Mouse (Mus musculus): Measurements from ENCODE around the gene Eva1a.

The Eva1a gene

GRCm38 (mm10) chr6:82040834-82041487 lies at the start of gene Eva1a:
Gene Eva1a, plus strand, starts transcription at chr6:82041043.
- DNase-seq (ENCODE audit: low spot score) = no peak

- no peak for DNase-seq (ENCODE audit: low spot score)
These were observed 28.5 kb upstream of the Eva1a start for GRCm38 (mm10) chr6:82012392-82012791.

GRCm38 (mm10) chr6:82021074-82021473 lies 19.8 kb upstream of the Eva1a start:
- no peak for DNase-seq (ENCODE audit: low spot score)

DNA sequence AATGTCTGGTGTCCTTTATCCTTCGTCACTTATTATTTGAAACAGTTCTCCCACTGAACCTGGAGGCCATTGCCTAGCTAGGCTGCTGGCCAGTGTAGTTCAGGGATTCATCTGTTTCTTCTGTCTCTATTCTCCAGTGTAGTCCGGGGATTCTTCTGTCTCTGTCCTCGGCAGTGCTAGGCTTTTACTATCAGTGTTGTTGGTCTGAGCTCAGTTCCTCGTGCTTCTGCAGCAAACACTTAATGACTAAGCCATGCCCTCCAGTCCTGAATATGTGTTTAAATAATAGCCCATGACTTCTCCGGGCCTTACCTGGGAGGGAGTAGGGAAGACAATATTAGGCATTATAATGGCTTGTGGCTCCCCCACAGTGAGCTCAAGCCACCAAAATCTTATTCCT lies 19.3 kb upstream of the Eva1a start:
- DNase-seq (ENCODE audit: low spot score) = no peak

DNA sequence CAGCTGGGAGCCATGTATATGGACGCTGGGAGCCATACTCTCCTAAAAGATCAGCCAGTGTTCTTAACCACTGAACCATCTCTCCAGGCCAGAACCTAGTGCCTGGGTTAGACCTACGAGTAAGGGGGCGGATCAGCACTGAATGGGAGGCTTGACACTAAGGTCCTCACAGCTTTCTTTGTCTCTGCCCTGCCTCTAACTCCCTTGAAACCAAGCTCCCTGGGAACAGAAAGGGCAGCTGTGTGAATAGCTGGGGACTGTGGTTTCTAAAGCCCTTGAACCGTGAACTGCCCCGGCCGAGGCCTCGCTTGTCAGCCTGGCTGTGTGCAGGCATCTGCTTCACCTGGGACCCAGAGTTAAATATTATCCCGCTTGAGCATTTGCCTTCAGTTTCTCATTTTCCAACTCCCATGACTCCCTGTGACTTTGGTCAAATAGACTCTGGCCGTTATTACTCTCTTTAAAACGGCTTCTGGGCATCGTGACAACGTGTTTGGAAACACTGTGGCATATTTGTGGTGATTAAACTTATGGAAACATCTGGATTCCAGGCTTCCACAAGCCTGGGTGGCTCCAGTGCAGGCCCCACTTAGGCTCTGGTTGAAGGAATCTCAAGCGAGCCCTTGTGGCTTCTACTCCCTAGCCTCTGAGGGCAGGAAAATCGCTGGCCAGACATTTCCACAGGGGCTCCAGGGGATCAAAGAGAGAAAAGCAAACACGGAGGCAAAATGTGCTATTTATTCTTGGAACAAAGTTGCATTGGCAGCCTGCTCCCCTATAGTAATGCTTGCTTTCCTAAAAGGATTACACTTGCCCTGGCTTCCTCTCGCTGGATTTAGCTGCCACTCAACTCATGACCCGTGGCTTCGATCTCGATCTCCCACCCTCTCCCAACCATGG lies 11.0 kb upstream of the Eva1a start:
- DNase-seq (ENCODE audit: low spot score) = no peak

DNA sequence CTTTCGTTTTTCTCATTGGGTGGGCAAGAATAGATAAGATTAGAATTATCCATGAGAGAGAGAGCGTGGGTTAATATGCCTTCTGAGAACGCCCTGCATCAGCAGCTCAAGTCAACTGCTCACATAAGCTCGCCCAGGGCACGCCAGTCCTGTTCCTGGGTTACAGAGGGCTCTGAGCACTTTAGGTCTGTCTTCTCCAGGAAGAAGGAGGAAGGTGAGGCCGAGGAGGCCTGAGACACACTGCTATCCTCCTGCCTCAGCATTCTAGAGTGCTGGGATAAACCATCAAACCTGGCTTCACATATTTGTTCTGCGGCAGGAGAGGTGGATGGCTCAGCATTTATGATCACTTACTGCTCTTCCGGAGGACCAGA lies 10.3 kb upstream of the Eva1a start:
- DNase-seq (ENCODE audit: low spot score) = no peak

DNA sequence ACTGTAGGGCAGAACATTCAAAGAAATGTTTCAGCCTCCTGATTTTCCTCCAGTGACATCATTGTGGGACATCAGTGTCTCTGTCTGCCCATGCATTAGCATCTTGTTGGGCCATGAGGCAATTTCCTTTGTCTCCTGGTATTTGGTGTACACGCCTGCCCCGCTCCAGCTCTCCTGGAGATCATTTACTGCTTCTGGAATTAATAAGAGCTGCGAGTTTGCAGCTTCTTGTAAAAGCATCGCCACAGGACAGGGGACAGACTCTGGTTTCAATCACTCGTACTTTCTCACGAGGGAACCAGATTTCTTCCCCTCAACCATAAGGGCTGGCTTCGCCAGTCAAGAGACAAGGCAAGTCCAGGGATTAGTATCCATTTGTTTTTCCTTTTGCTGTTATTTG lies 3.6 kb upstream of the Eva1a start:
- no peak for DNase-seq (ENCODE audit: low spot score)

GRCm38 (mm10) chr6:82039193-82039592 lies 1.6 kb upstream of the Eva1a start:
- no peak for DNase-seq (ENCODE audit: low spot score)

DNA sequence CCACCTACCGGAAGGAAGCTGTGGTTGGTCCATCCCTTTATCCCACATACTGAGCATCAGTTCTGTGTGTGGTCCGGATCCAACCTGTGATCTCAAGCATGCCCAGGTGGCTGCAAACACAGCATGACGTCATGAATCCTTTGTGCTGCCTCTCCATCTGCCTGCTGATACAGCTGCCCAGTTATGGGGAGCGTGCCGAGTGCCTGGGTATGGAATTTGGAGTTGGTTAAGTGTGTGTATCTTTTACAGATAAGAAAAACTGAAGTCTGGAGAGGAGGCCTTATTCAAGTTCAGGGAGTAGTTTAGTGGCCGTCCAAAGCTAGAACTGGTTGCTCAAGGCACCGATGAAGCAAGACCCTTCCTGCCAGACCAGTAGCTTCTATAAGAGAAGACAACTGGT lies 875 bp upstream of the Eva1a start:
- DNase-seq (ENCODE audit: low spot score) = no peak

- DNase-seq (ENCODE audit: low spot score) = peak; percentile 33
These were observed 849 bp downstream of the Eva1a start for GRCm38 (mm10) chr6:82041488-82042295.

DNA sequence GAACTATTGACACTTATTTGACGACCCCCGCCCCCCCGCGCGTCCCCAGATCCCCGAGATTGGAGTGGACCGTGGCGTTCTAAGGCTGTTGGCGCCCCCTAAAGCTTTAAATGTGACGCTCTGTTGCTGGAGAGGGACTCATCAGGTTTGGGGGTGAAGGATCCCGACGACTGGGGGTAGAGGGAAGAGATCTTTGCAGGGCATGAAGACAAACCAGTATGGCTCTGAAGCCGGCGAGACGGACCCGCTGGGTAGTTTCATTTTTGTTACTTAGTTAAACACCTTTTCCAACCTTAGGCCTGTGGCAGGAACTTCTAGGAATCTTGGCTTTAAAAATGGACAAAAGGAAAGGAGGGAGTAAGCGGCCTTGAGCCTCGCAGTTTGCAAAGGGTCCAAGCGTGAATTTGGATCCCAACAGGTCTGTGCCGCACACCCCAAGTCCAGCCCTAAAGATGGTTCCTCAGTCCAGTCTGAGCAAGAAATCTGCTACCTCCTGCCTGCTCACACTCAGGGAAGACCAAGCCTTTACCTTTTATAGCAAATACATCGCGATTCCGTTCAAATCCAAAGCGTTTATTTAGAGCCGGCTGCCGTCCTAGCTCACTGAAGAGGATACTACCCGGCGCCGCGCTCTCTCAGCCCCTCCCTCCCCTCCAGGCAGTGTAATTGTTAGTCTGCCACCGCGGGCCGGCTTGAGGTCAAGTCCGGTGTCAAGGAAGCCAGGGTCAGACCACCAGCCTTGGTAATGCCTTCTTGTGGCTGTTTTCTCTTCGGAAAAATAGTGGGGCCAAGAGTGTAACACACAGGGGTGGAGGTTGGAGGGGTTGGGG lies 1.7 kb downstream of the Eva1a start:
- DNase-seq (ENCODE audit: low spot score) = peak; percentile 39

DNA sequence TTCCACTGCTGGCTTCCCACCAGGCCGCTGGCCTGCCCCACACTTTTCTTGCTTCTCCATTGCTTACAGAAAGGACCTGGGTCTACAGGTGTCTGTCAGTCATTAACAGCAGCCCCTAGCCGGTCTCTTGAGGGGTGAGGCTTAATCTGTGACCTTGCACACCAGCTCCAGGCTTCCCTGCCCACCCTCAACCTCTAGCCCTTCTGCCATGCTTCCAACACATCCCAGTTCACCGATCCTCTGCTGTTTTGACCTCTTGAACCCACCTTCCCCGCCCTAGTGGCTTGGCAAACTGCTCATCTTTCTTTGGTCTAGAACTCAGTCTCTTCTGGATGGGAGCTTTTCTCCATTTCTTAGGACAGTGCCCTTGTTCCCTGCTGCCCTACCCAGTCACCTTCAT lies 2.8 kb downstream of the Eva1a start:
- no peak for DNase-seq (ENCODE audit: low spot score)

DNA sequence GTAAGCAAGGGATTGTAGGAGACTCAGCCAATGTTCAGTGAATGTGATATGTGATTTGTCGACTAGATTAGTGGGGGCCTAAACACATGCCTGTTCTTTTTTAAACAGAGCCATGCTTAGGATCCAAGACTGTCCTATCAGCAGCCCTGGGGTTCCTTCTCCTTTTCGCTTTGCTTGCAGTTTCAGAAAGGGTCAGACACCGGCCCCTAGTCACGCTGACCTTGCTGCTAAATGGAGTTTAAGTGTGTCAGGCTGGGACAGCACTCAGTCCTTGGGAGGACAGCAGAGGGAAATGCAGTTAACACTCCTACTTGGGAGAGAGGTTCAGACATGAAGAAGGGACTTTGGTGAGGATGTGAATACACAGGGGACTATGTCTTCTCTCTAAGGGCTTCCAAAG lies 3.7 kb downstream of the Eva1a start:
- DNase-seq (ENCODE audit: low spot score) = no peak

GRCm38 (mm10) chr6:82047977-82048376 lies 7.1 kb downstream of the Eva1a start:
- DNase-seq (ENCODE audit: low spot score) = no peak

- DNase-seq (ENCODE audit: low spot score) = no peak
These were observed 9.4 kb downstream of the Eva1a start for GRCm38 (mm10) chr6:82050201-82050600.

GRCm38 (mm10) chr6:82051569-82051968 lies 10.7 kb downstream of the Eva1a start:
- DNase-seq (ENCODE audit: low spot score) = no peak

- DNase-seq (ENCODE audit: low spot score) = no peak
These were observed 11.3 kb downstream of the Eva1a start for GRCm38 (mm10) chr6:82052047-82052725.

GRCm38 (mm10) chr6:82052726-82053118 lies 11.9 kb downstream of the Eva1a start:
- DNase-seq (ENCODE audit: low spot score) = no peak

DNA sequence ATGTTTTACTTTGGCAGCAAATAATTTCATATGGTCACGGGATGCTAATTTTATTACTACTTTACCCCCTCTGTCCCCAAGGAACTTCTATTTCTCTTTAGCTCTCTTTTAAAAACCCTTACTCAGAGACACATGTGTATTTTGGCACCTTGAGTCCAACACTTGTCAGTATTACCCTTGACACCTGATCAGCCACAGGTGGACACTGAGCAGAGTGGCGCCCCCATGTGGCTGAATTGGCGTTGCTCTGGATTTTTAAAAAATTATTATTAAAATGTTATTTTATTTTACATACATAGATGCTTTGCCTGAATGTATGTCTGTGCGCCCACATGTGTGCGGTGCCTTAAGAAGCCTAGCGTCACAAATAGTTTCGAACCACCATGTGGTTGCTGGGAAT lies 14.0 kb downstream of the Eva1a start:
- DNase-seq (ENCODE audit: low spot score) = no peak

- DNase-seq (ENCODE audit: low spot score) = no peak
These were observed 19.1 kb downstream of the Eva1a start for GRCm38 (mm10) chr6:82059896-82060295.

DNA sequence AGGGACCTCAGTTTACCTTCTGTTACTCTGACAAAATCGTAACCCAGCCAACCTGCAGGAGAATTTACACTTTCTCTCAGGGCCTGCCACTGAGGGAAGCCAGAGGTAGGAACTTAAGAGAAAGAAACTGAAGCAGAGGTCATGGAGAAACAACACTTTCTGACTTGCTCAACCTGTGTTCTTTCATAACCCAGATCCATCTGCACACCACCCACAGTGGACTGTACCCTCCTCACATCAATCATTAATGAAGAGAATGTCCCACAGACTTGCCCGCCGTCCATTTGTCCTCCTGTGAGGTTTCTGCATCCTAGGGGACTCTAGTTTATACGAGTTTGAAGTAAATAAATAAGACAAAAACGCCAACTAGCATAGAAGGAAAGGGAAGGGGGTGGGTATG lies 24.4 kb downstream of the Eva1a start:
- DNase-seq (ENCODE audit: low spot score) = no peak
